Mouse (Mus musculus) midbrain, postnatal 0 days (tissue): ENCODE data around the gene A630023A22Rik. TPM values are rescaled to one million over a fixed set of nuclear protein-coding genes. Genes with fewer than 3 reads are reported as not detected.

Source experiments
- ATAC-seq: fragments of 200-750 bp; cut with Nextera tagmentation; 2 replicates; pipeline ENCODE4 v1.8.0; 2017; ENCODE audit warnings: moderate number of reproducible peaks, mild to moderate bottlenecking, moderate TSS enrichment, moderate library complexity; ENCODE audit not compliant: low FRiP score
- DNase-seq: peaks from one replicate; pipeline ENCODE4 v3.0.0-alpha.2; 2015; ENCODE audit warnings: low spot score
- H3K27ac ChIP-seq: fragments of 300-500 bp; sonication (generic); 2 replicates; pipeline ENCODE4 v1.5.1; 2014; ENCODE audit warnings: low read depth, mild to moderate bottlenecking, low read length, mixed read lengths
- H3K27me3 ChIP-seq: fragments of 300-500 bp; sonication (generic); 2 replicates; pipeline ENCODE4 v1.6.1; 2014; ENCODE audit warnings: low read length, control low read depth, mixed read lengths; ENCODE audit not compliant: insufficient read depth
- H3K36me3 ChIP-seq: fragments of 300-500 bp; sonication (generic); 2 replicates; pipeline ENCODE4 v1.6.1; 2014; ENCODE audit warnings: low read length, control low read depth, mixed read lengths; ENCODE audit not compliant: insufficient read depth
- H3K4me1 ChIP-seq: fragments of 300-500 bp; sonication (generic); 2 replicates; pipeline ENCODE4 v1.6.1; 2014; ENCODE audit warnings: mild to moderate bottlenecking, control low read depth, antibody characterized with exemption, low read length, mixed read lengths; ENCODE audit not compliant: insufficient read depth
- H3K4me2 ChIP-seq: fragments of 300-500 bp; sonication (generic); 2 replicates; pipeline ENCODE4 v1.6.1; 2014; ENCODE audit warnings: low read depth, mild to moderate bottlenecking, low read length, mixed read lengths; ENCODE audit not compliant: poor library complexity, severe bottlenecking
- H3K4me3 ChIP-seq: fragments of 300-500 bp; sonication (generic); 2 replicates; pipeline ENCODE4 v1.5.1; 2014; ENCODE audit warnings: low read depth, mild to moderate bottlenecking, low read length, moderate library complexity
- H3K9ac ChIP-seq: fragments of 300-500 bp; sonication (generic); replicated peaks from 2 replicates; pipeline ENCODE4 v1.6.1; 2014; ENCODE audit warnings: mild to moderate bottlenecking, low read length, moderate library complexity, mixed read lengths; ENCODE audit not compliant: poor library complexity, severe bottlenecking
- H3K9me3 ChIP-seq: fragments of 300-500 bp; sonication (generic); 2 replicates; pipeline ENCODE4 v1.6.1; 2016; ENCODE audit warnings: low read length, control low read depth
- CTCF ChIP-seq: IDR thresholded peaks from 2 replicates; pipeline ENCODE4 v1.5.1; 2016; ENCODE audit warnings: antibody characterized with exemption, mild to moderate bottlenecking
- WGBS: fragments of 180-500 bp; shearing (Covaris S2); extraction: QIAGEN DNeasy Blood & Tissue Kit; methylation state at CpG from one replicate; pipeline ENCODE4 v1.1.7; 2014; 5-methylcytosine and 5-hydroxymethylcytosine counted together
- polyA plus RNA-seq: library from polyadenylated mRNA; unstranded; fragments of >200 nt; fragmentation: Nextera tagmentation; extraction: Ambion mirVana; gene quantifications from 2 replicates; pipeline ENCODE4 v1.2.1, GENCODE M21; 2015
- total RNA-seq: library from RNA; depleted of rRNA; stranded (reverse); fragments of >200 nt; gene quantifications from 2 replicates; pipeline ENCODE4 v1.2.3, GENCODE M21; 2014; rRNA removed

A630023A22Rik gene
- total and polyA plus RNA-seq, 2 experiments from 2014 or later = not detected

DNA sequence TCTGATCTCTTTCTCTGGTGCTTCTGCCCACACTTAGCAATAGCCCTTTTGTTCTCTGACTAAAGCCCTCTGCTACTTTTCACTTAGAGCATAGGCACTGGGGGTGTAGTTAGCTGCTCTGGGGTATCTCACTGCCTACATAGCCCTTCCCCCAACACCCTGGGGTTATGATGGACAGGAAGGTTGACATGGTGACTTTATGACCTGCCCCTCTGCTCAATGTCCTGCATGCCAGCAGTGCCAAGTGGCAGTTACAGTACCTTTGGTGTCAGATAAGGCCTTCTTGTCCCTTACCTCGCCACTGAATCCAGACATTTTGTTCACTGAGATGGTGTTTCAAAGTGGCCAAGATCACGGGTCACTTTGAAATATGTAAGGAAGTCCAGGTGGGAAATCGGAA, 87.5 kb downstream of the A630023A22Rik start, which contains the start of gene Gm30083:
TSS of gene Gm30083 (minus strand) at position 120 of the 400 bp plus-strand sequence.
- Histone ChIP-seq H3K4me3 (no peak within 1 kb of the TSS), H3K9me3 (no peaks in the 10 kb centered on the region), H3K36me3 (no peaks in the 10 kb centered on the region), H3K4me1 (no peaks in the 10 kb centered on the region), H3K9ac (no peak within 1 kb of the TSS), H3K27me3 (no peaks in the 10 kb centered on the region), H3K4me2 (no peak within 1 kb of the TSS), H3K27ac (no peak within 1 kb of the TSS)
- TF ChIP-seq CTCF = no peak
- ATAC-seq (no peak), DNase-seq (no peak)
- WGBS = 95% methylated on average over 3 of the region's 3 CpGs

DNA sequence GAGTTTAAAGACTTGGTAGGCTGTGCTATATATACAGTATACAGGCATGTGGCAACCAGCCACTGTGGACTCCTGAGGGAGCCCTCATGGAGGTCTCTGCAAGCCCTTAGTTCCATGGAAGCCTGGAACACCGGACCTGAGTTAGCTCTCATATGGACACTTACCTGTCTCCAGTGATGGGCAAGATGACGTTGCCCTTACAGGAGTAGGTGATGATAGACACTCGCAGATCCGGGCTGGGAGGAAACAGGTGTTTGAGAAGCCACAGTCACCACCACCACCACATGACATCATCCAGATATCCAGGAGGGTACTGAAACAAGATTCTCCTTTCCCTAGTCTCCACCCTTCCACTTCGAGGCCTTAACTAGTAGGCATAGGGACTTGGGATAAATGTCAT, 100.2 kb downstream of the A630023A22Rik start:
- Histone ChIP-seq H3K27me3 (no peaks in the 10 kb centered on the region), H3K4me2 (no peak overlapping the region), H3K4me1 (no peaks in the 10 kb centered on the region), H3K9me3 (no peaks in the 10 kb centered on the region), H3K36me3 (no peaks in the 10 kb centered on the region), H3K9ac (no peak overlapping the region), H3K4me3 (no peak overlapping the region), H3K27ac (no peak overlapping the region)
- no peak for TF ChIP-seq CTCF
- WGBS = 91% methylated on average over 5 of the region's 5 CpGs
- ATAC-seq = no peak
- DNase-seq = no peak

DNA sequence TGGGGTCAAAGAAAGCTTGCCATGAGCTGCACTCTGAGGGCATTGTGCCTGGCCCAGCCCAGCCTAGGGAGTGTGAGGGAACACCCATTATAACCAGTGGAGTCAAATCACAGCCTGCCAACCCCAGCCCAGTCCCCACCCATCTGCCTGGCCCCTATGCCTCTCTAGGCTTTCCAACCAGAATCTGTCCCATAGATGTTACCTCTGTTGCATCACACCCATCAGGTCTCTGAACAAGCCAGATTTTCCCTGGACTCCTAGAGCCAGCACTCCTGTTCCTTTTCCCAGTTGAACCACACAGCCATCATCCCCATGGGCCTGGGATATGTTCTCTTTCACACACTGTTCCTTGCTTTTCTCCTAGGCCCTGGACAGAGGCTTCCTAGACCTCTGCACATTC, 101.1 kb downstream of the A630023A22Rik start:
- Histone ChIP-seq H3K36me3 (no peaks in the 10 kb centered on the region), H3K9ac (no peak overlapping the region), H3K27me3 (no peaks in the 10 kb centered on the region), H3K4me3 (no peak overlapping the region), H3K9me3 (no peaks in the 10 kb centered on the region), H3K4me1 (no peaks in the 10 kb centered on the region), H3K27ac (no peak overlapping the region), H3K4me2 (no peak overlapping the region)
- TF ChIP-seq CTCF = no peak
- ATAC-seq (no peak), DNase-seq (no peak)

Other genes starting within 250 kb of the A630023A22Rik start
- 5.3 and 13.3 TPM in 2 replicates for gene Gdf10, start 179.2 kb downstream of the A630023A22Rik start, total RNA-seq
- gene Gdf10, start 179.2 kb downstream of the A630023A22Rik start, polyA plus RNA-seq = 3.2 and 3.7 TPM in 2 replicates
- 0.09 and 0.11 TPM in 2 replicates for gene Gdf2, start 161.7 kb downstream of the A630023A22Rik start, total RNA-seq
- gene Gdf2, start 161.7 kb downstream of the A630023A22Rik start, polyA plus RNA-seq = not detected in 2 replicates
- 0.16 and 0.47 TPM in 2 replicates for gene Rbp3, start 148.8 kb downstream of the A630023A22Rik start, total RNA-seq
- gene Rbp3, start 148.8 kb downstream of the A630023A22Rik start, polyA plus RNA-seq = 0.07 and 0.31 TPM in 2 replicates
- gene Zfp488, start 124.0 kb downstream of the A630023A22Rik start, total RNA-seq = 4.7 and 4.9 TPM in 2 replicates
- 0.80 and 0.98 TPM in 2 replicates for gene Zfp488, start 124.0 kb downstream of the A630023A22Rik start, polyA plus RNA-seq
- gene Gm30083, start 87.6 kb downstream of the A630023A22Rik start, total RNA-seq = not detected in 2 replicates
- gene Gm30083, start 87.6 kb downstream of the A630023A22Rik start, polyA plus RNA-seq = not detected in 2 replicates
- not detected in 2 replicates for gene Gm5460, start 86.0 kb downstream of the A630023A22Rik start, total RNA-seq
- gene Gm5460, start 86.0 kb downstream of the A630023A22Rik start, polyA plus RNA-seq = not detected in 2 replicates
- gene Antxrl, start 50.0 kb downstream of the A630023A22Rik start, total RNA-seq = not detected in 2 replicates
- gene Antxrl, start 50.0 kb downstream of the A630023A22Rik start, polyA plus RNA-seq = not detected in 2 replicates
- gene Anxa8, start 16.8 kb downstream of the A630023A22Rik start, total RNA-seq = 0.24 and 0.93 TPM in 2 replicates
- 0.73 and 0.77 TPM in 2 replicates for gene Anxa8, start 16.8 kb downstream of the A630023A22Rik start, polyA plus RNA-seq
- 0.09 and 0.33 TPM in 2 replicates for gene Npy4r, start 49.7 kb upstream of the A630023A22Rik start, total RNA-seq
- 0.10 and 0.21 TPM in 2 replicates for gene Npy4r, start 49.7 kb upstream of the A630023A22Rik start, polyA plus RNA-seq
- 44.6 and 49.3 TPM in 2 replicates for gene Gprin2, start 98.9 kb upstream of the A630023A22Rik start, total RNA-seq
- gene Gprin2, start 98.9 kb upstream of the A630023A22Rik start, polyA plus RNA-seq = 7.2 and 7.7 TPM in 2 replicates
- 2.1 and 2.6 TPM in 2 replicates for gene Syt15, start 116.8 kb upstream of the A630023A22Rik start, total RNA-seq
- 0.80 and 0.96 TPM in 2 replicates for gene Syt15, start 116.8 kb upstream of the A630023A22Rik start, polyA plus RNA-seq
- 6.4 and 8.2 TPM in 2 replicates for gene Shld2, start 207.7 kb upstream of the A630023A22Rik start, total RNA-seq
- gene Shld2, start 207.7 kb upstream of the A630023A22Rik start, polyA plus RNA-seq = 6.9 and 8.5 TPM in 2 replicates
- gene Glud1, start 208.0 kb upstream of the A630023A22Rik start, total RNA-seq = 185 and 192 TPM in 2 replicates
- 114 TPM in 2 replicates for gene Glud1, start 208.0 kb upstream of the A630023A22Rik start, polyA plus RNA-seq